Mouse (Mus musculus): ENCODE results near the gene Nrarp.

GRCm38 (mm10) chr2:25194006-25194405, 13.4 kb downstream of the Nrarp start:
- TF ChIP-seq POLR2A (IDR thresholded peaks at IDR 0.05; ENCODE audit: borderline replicate concordance, extremely low read depth, low read depth, low read length) (no peak), CTCF (IDR thresholded peaks at IDR 0.05; ENCODE audit: insufficient read depth, low read length) (no peak)
